ENCODE assay signal across 12 mouse cellular contexts in genomic region chr7:49451240-49451639, GRCm38 (mm10).
DNase-seq lines count a peak whose midpoint lies in the region; ATAC-seq lines count a peak whose summit lies in the region.
"Had no signal": no experiment of that assay in that cellular context is flagged by ENCODE, and none has a peak within 500 bp of the region (broad histone marks: within the 10 kb centered on the region; RNA-seq: fewer than 3 reads in every experiment).

No protein-coding gene starts in this region.

- H3K36me3 ChIP-seq in heart, embryonic 13.5 days, result peaks cover 28% of the 10 kb centered on the region
- no peaks in the 10 kb centered on the region; the same call in 1 of the 2 replicates for H3K36me3 ChIP-seq in liver, embryonic 11.5 days (ENCODE audit: control insufficient read depth, insufficient read depth, low read length)
- H3K36me3 ChIP-seq: forebrain, embryonic 15.5 days had no signal

- H3K4me2 ChIP-seq in heart, embryonic 13.5 days, result peak overlapping the region; percentile 64
- H3K4me2 ChIP-seq in liver, embryonic 11.5 days, result peak overlapping the region; percentile 53
- H3K4me2 ChIP-seq: forebrain, embryonic 15.5 days had no signal

- no peaks in the 10 kb centered on the region for H3K27me3 ChIP-seq in heart, embryonic 13.5 days (replicated peaks)
- no peaks in the 10 kb centered on the region for H3K27me3 ChIP-seq in liver, embryonic 11.5 days (replicated peaks; ENCODE audit: control insufficient read depth, insufficient read depth, low read length)
- H3K27me3 ChIP-seq: forebrain, embryonic 15.5 days; neural tube, embryonic 12.5 days had no signal

- no peak overlapping the region for H3K27ac ChIP-seq in heart, embryonic 13.5 days (replicated peaks)
- no peak overlapping the region for H3K27ac ChIP-seq in liver, embryonic 11.5 days (ENCODE audit: low read depth, low read length)
- H3K27ac ChIP-seq: forebrain, embryonic 15.5 days; neural tube, embryonic 12.5 days had no signal

- intact Hi-C loops in heart, postnatal 36 days (cut with DNase I), result no loop called here
- intact Hi-C loops in left cerebral cortex, postnatal 4 days (cut with DNase I), result no loop called here

- WGBS in heart, embryonic 13.5 days, result 74% methylated on average over 10 of the region's 10 CpGs
- WGBS in liver, embryonic 11.5 days, result 73% methylated on average over 10 of the region's 10 CpGs

- peaks cover 39% of the 10 kb centered on the region for H3K4me1 ChIP-seq in heart, embryonic 13.5 days
- H3K4me1 ChIP-seq in liver, embryonic 11.5 days (replicated peaks; ENCODE audit: control insufficient read depth, insufficient read depth, low read length), result peaks cover 3% of the 10 kb centered on the region; the same call in 1 of the 2 replicates

- H3K9me3 ChIP-seq in heart, embryonic 13.5 days, result no peaks in the 10 kb centered on the region
- H3K9me3 ChIP-seq in liver, embryonic 11.5 days (ENCODE audit: control insufficient read depth, low read length), result no peaks in the 10 kb centered on the region
- H3K9me3 ChIP-seq: forebrain, embryonic 15.5 days; neural tube, embryonic 12.5 days had no signal

- ATAC-seq in heart, embryonic 13.5 days (ENCODE audit: extremely low read depth, insufficient number of reproducible peaks, low FRiP score, low TSS enrichment), result no peak
- no peak for ATAC-seq in liver, embryonic 11.5 days (replicated peaks; ENCODE audit: low FRiP score)
- ATAC-seq: forebrain, embryonic 15.5 days had no signal

- H3K4me3 ChIP-seq in heart, embryonic 13.5 days, result no peak overlapping the region
- H3K4me3 ChIP-seq in liver, embryonic 11.5 days (ENCODE audit: low read depth, low read length), result 0 out of 2 replicates have a peak overlapping the region, but pooled peaks have one; percentile 13
- H3K4me3 ChIP-seq: forebrain, embryonic 15.5 days; neural tube, embryonic 12.5 days had no signal

- no peak for DNase-seq in heart, postnatal 36 days
- peak; percentile 75 to 76 for DNase-seq in right cerebral cortex, adult 2 months (ENCODE audit: low spot score in 2 of 2)
- no peak for DNase-seq in right cerebral cortex, postnatal 4 days
- DNase-seq in liver, embryonic 11.5 days (ENCODE audit: low spot score), result no peak
- DNase-seq in telencephalon, adult 2 months (ENCODE audit: low read depth, low spot score), result peak; percentile 73
- DNase-seq in left cerebral cortex, postnatal 4 days, result no peak
- DNase-seq in kidney, postnatal 25 days, result no peak
- DNase-seq: layer of hippocampus, postnatal 36 days; thymus, postnatal 36 days had no signal

- H3K9ac ChIP-seq in heart, embryonic 13.5 days, result peak overlapping the region; percentile 69; the same call in 1 of the 2 replicates
- H3K9ac ChIP-seq in liver, embryonic 11.5 days (ENCODE audit: low read depth, low read length), result no peak overlapping the region
- H3K9ac ChIP-seq: forebrain, embryonic 15.5 days; neural tube, embryonic 12.5 days had no signal

Comparison
In these comparisons a context has a peak if more than half of its experiments do, and no peak if none do; other contexts are left out.
1. DNase-seq: peak in right cerebral cortex, adult 2 months (2 of 2) and telencephalon, adult 2 months (single experiment); none in heart, postnatal 36 days (0 of 2), right cerebral cortex, postnatal 4 days (single experiment), liver, embryonic 11.5 days (single experiment), left cerebral cortex, postnatal 4 days (single experiment) and kidney, postnatal 25 days (0 of 2).